Mouse (Mus musculus) hindbrain, postnatal 0 days (tissue): ENCODE measurements around the gene Tm4sf5. TPM values are rescaled to one million over a fixed set of nuclear protein-coding genes. Genes with fewer than 3 reads are reported as not detected.

Source experiments
- ATAC-seq: fragments of 200-750 bp; cut with Nextera tagmentation; 2 replicates; pipeline ENCODE4 v1.8.0; 2017; ENCODE audit warnings: mild to moderate bottlenecking, moderate TSS enrichment, moderate library complexity
- DNase-seq: peaks from one replicate; pipeline ENCODE4 v3.0.0-alpha.2; 2015; ENCODE audit warnings: low spot score
- H3K27ac ChIP-seq: fragments of 300-500 bp; sonication (generic); 2 replicates; pipeline ENCODE4 v1.5.1; 2014; ENCODE audit warnings: mild to moderate bottlenecking
- H3K27me3 ChIP-seq: fragments of 300-500 bp; sonication (generic); 2 replicates; pipeline ENCODE4 v1.6.1; 2014; ENCODE audit warnings: low read length, mixed read lengths; ENCODE audit not compliant: insufficient read depth
- H3K36me3 ChIP-seq: fragments of 300-500 bp; sonication (generic); 2 replicates; pipeline ENCODE4 v1.6.1; 2014; ENCODE audit warnings: low read length, mixed read lengths; ENCODE audit not compliant: insufficient read depth
- H3K4me1 ChIP-seq: fragments of 300-500 bp; sonication (generic); 2 replicates; pipeline ENCODE4 v1.6.1; 2014; ENCODE audit warnings: antibody characterized with exemption, low read length, mixed read lengths; ENCODE audit not compliant: insufficient read depth
- H3K4me2 ChIP-seq: fragments of 300-500 bp; sonication (generic); 2 replicates; pipeline ENCODE4 v1.6.1; 2014; ENCODE audit warnings: low read depth, mild to moderate bottlenecking, low read length, moderate library complexity, mixed read lengths
- H3K4me3 ChIP-seq: fragments of 300-500 bp; sonication (generic); 2 replicates; pipeline ENCODE4 v1.5.1; 2014; ENCODE audit warnings: low read length
- H3K9ac ChIP-seq: fragments of 300-500 bp; sonication (generic); replicated peaks from 2 replicates; pipeline ENCODE4 v1.6.1; 2014; ENCODE audit warnings: mild to moderate bottlenecking, low read length, moderate library complexity, mixed read lengths
- H3K9me3 ChIP-seq: fragments of 300-500 bp; sonication (generic); 2 replicates; pipeline ENCODE4 v1.6.1; 2016; ENCODE audit warnings: low read length, mixed read lengths
- CTCF ChIP-seq: IDR thresholded peaks from 2 replicates; pipeline ENCODE4 v1.5.1; 2016; ENCODE audit warnings: antibody characterized with exemption, control low read depth, low read depth
- WGBS: fragments of 180-500 bp; shearing (Covaris S2); extraction: QIAGEN DNeasy Blood & Tissue Kit; methylation state at CpG from one replicate; pipeline ENCODE4 v1.1.7; 2014; 5-methylcytosine and 5-hydroxymethylcytosine counted together
- polyA plus RNA-seq: library from polyadenylated mRNA; unstranded; fragments of >200 nt; fragmentation: Nextera tagmentation; extraction: Ambion mirVana; gene quantifications from 2 replicates; pipeline ENCODE4 v1.2.1, GENCODE M21; 2015
- total RNA-seq: library from RNA; depleted of rRNA; stranded (reverse); fragments of >200 nt; gene quantifications from 2 replicates; pipeline ENCODE4 v1.2.3, GENCODE M21; 2014

Gene Tm4sf5
- total and polyA plus RNA-seq, 2 experiments from 2014 or later, result 6.9 to 17.1 TPM

DNA sequence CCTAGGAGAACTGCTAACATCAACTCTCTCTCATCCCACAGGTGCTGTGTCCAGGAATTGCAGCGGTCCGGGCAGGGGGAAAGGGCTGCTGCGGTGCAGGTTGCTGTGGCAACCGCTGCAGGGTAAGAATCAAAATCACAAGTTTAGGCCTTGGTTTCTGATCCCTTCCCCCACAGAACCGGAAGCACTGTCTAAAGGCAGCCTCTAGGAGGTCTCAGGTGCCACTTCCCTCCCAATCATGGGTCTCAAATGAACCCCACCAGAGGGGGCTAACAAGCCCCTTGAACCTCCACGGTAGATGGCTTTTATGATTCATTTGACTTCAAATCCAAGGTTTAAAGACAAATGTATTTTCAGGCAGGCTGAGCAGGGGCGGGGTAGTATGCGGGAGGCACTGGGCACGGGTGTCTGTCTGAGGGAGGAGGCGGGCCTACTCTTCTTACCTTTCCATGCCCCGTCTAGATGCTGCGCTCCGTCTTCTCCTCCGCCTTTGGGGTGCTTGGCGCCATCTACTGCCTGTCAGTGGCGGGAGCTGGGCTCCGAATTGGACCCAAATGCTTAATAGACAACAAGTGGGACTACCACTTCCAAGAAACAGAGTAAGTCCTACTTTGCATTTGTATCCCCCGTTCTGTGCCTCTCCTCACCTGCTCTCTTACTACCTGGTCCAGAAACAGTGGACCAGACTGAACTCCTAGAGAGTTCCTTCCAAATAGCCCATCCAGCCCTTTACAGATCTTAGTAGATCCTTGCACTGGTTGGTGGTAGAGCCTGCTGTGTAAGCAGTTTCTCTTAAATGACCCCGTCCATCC is 4.9 kb downstream of the Tm4sf5 start:
- 5% methylated on average over 18 of the region's 19 CpGs for WGBS
- Histone ChIP-seq H3K4me1 (0 out of 2 replicates have a peak, but pooled peaks cover 6% of the 10 kb centered on the region), H3K27me3 (no peaks in the 10 kb centered on the region), H3K4me3 (peak overlapping the region; percentile 13), H3K36me3 (no peaks in the 10 kb centered on the region), H3K9ac (0 out of 2 replicates have a peak overlapping the region, but pooled peaks have one; percentile 9), H3K9me3 (no peaks in the 10 kb centered on the region), H3K4me2 (peak overlapping the region; percentile 46), H3K27ac (no peak overlapping the region; the same call in 1 of the 2 replicates)
- ATAC-seq, result peak; percentile 88
- TF ChIP-seq CTCF, result peak; percentile 73
- DNase-seq, result peak; percentile 79

GRCm38 (mm10) chr11:70511242-70511641 is 6.2 kb downstream of the Tm4sf5 start:
- H3K9me3 ChIP-seq, result no peaks in the 10 kb centered on the region
- no peak overlapping the region for H3K4me2 ChIP-seq
- ATAC-seq (no peak), DNase-seq (no peak)
- H3K36me3 ChIP-seq, result no peaks in the 10 kb centered on the region
- no peak overlapping the region for H3K9ac ChIP-seq
- H3K27me3 ChIP-seq, result no peaks in the 10 kb centered on the region
- H3K4me1 ChIP-seq, result 0 out of 2 replicates have a peak, but pooled peaks cover 6% of the 10 kb centered on the region
- no peak for TF ChIP-seq CTCF
- WGBS, result 73% methylated on average over 2 of the region's 2 CpGs
- H3K27ac ChIP-seq, result no peak overlapping the region
- no peak overlapping the region for H3K4me3 ChIP-seq

DNA sequence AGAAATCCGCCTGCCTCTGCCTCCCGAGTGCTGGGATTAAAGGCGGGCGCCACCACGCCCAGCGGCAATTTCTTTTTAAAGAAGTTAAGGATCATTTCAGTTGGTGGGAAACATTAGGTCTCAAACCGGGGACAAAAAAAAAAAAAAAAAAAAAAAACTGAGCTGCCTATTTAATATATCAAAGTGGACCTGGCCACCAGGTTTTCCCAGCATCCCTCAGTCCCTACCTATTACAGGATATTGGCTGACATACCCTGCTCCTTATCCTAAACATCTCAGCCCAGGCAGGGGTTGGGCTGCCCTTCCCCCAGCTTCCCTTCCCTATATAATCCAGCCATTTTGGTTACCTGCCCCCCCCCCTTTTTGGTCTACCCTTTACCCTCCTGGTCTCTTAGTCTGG is 6.8 kb downstream of the Tm4sf5 start:
- 88% methylated on average over 7 of the region's 7 CpGs for WGBS
- no peak overlapping the region for H3K27ac ChIP-seq
- H3K27me3 ChIP-seq, result no peaks in the 10 kb centered on the region
- no peak overlapping the region for H3K4me2 ChIP-seq
- 0 out of 2 replicates have a peak, but pooled peaks cover 6% of the 10 kb centered on the region for H3K4me1 ChIP-seq
- DNase-seq (no peak), ATAC-seq (no peak)
- H3K9ac ChIP-seq, result no peak overlapping the region
- no peak overlapping the region for H3K4me3 ChIP-seq
- no peak for TF ChIP-seq CTCF
- no peaks in the 10 kb centered on the region for H3K36me3 ChIP-seq
- H3K9me3 ChIP-seq, result no peaks in the 10 kb centered on the region

DNA sequence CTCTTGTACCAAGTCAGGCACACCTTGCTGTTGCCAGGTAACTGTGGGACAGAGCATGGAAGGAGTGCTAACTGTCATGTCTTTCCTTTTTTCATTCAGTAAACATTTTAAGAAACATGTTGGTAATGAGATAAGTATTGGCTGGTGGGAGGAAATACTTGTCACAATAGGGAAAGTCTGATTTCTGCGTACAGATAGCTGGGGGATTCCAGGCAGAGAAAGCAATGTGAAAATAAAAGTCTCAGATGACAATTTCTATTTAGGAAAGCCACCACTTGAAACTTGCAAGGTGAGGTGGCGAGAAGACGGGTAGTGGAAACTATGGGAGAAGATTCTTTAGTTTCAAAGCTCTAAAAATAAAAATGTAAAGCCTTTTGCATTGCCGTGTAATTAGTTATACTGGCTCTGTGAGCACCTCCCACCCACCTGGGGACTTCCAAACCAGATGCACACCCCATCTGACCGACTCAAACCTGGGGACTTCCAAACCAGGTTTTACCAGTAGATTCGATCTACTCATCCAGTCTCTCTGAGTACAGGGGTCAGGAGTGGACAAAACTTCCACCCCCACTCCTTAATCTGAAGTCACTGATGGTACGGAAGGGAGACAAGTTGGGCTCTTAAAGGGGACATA is 7.8 kb downstream of the Tm4sf5 start:
- H3K27me3 ChIP-seq, result no peaks in the 10 kb centered on the region
- no peak overlapping the region for H3K4me3 ChIP-seq
- H3K4me2 ChIP-seq, result no peak overlapping the region
- no peak for DNase-seq
- H3K4me1 ChIP-seq, result 0 out of 2 replicates have a peak, but pooled peaks cover 6% of the 10 kb centered on the region
- H3K9ac ChIP-seq, result no peak overlapping the region
- ATAC-seq, result no peak
- H3K9me3 ChIP-seq, result no peaks in the 10 kb centered on the region
- H3K36me3 ChIP-seq, result no peaks in the 10 kb centered on the region
- 80% methylated on average over 7 of the region's 7 CpGs for WGBS
- TF ChIP-seq CTCF, result no peak
- H3K27ac ChIP-seq, result no peak overlapping the region

- DNase-seq, result no peak
- Histone ChIP-seq H3K4me1 (0 out of 2 replicates have a peak, but pooled peaks cover 6% of the 10 kb centered on the region), H3K4me3 (no peak overlapping the region), H3K9me3 (no peaks in the 10 kb centered on the region), H3K27me3 (no peaks in the 10 kb centered on the region), H3K9ac (no peak overlapping the region), H3K4me2 (no peak overlapping the region), H3K27ac (no peak overlapping the region), H3K36me3 (no peaks in the 10 kb centered on the region)
- no peak for ATAC-seq
- WGBS, result 42% methylated on average over 11 of the region's 11 CpGs
- no peak for TF ChIP-seq CTCF
These were observed 8.5 kb downstream of the Tm4sf5 start for GRCm38 (mm10) chr11:70513520-70513919.

GRCm38 (mm10) chr11:70514288-70514687 is 9.2 kb downstream of the Tm4sf5 start, which contains the start of gene Vmo1:
Gene Vmo1 (minus strand): TSS chr11:70514616.
- H3K4me1 ChIP-seq, result 0 out of 2 replicates have a peak, but pooled peaks cover 6% of the 10 kb centered on the region
- no peak within 1 kb of the TSS for H3K9ac ChIP-seq
- TF ChIP-seq CTCF, result no peak
- H3K9me3 ChIP-seq, result no peaks in the 10 kb centered on the region
- H3K27ac ChIP-seq, result no peak within 1 kb of the TSS
- no peaks in the 10 kb centered on the region for H3K27me3 ChIP-seq
- H3K4me3 ChIP-seq, result no peak within 1 kb of the TSS
- DNase-seq (no peak), ATAC-seq (no peak)
- H3K36me3 ChIP-seq, result no peaks in the 10 kb centered on the region
- H3K4me2 ChIP-seq, result no peak within 1 kb of the TSS
- WGBS, result 90% methylated on average over 7 of the region's 7 CpGs

GRCm38 (mm10) chr11:70516352-70516751 is 11.3 kb downstream of the Tm4sf5 start:
- ATAC-seq, result no peak
- peak; percentile 81 for DNase-seq
- Histone ChIP-seq H3K4me1 (no peaks in the 10 kb centered on the region), H3K4me3 (no peak overlapping the region), H3K9me3 (no peaks in the 10 kb centered on the region), H3K27ac (no peak overlapping the region), H3K4me2 (no peak overlapping the region), H3K27me3 (no peaks in the 10 kb centered on the region), H3K9ac (no peak overlapping the region), H3K36me3 (no peaks in the 10 kb centered on the region)
- 18% methylated on average over 2 of the region's 2 CpGs for WGBS
- peak; percentile 82 for TF ChIP-seq CTCF
